Mouse (Mus musculus): ENCODE measurements around the gene Iqcf1. TPM values are rescaled to one million over a fixed set of nuclear protein-coding genes. Genes with fewer than 3 reads are reported as not detected.
A peak's percentile ranks its signal among the peaks of the same experiment; 100 is the strongest.

The Iqcf1 gene
- polyA plus RNA-seq, 1 experiment from 2014 or later = not detected

GRCm38 (mm10) chr9:106519433-106519832, 19.7 kb downstream of the Iqcf1 start:
- Histone ChIP-seq H3K4me3 (ENCODE audit: low read depth, low read length) (no peak overlapping the region), H3K27me3 (ENCODE audit: control insufficient read depth, insufficient read depth, low read length) (no peaks in the 10 kb centered on the region), H3K27ac (replicated peaks) (no peak overlapping the region), H3K4me1 (replicated peaks; ENCODE audit: control insufficient read depth, insufficient read depth) (no peaks in the 10 kb centered on the region), H3K36me3 (ENCODE audit: control insufficient read depth, insufficient read depth, low read length) (no peaks in the 10 kb centered on the region), H3K9me3 (ENCODE audit: control insufficient read depth, low read length) (no peaks in the 10 kb centered on the region), H3K9ac (ENCODE audit: low read length) (no peak overlapping the region), H3K4me2 (replicated peaks; ENCODE audit: low read depth) (no peak overlapping the region)
- 64% methylated on average over 2 of the region's 2 CpGs for WGBS
- TF ChIP-seq EP300 (optimal IDR thresholded peaks at IDR 0.05) (no peak), CTCF (IDR thresholded peaks at IDR 0.05; ENCODE audit: low read depth) (no peak)
- no peak for DNase-seq (ENCODE audit: low spot score)
- ATAC-seq (ENCODE audit: low FRiP score, low TSS enrichment) = no peak

GRCm38 (mm10) chr9:106519909-106520308, 20.1 kb downstream of the Iqcf1 start:
- Histone ChIP-seq H3K4me1 (replicated peaks; ENCODE audit: control insufficient read depth, insufficient read depth) (no peaks in the 10 kb centered on the region), H3K27ac (replicated peaks) (no peak overlapping the region), H3K4me3 (ENCODE audit: low read depth, low read length) (no peak overlapping the region), H3K27me3 (ENCODE audit: control insufficient read depth, insufficient read depth, low read length) (no peaks in the 10 kb centered on the region), H3K9ac (ENCODE audit: low read length) (no peak overlapping the region), H3K9me3 (ENCODE audit: control insufficient read depth, low read length) (no peaks in the 10 kb centered on the region), H3K36me3 (ENCODE audit: control insufficient read depth, insufficient read depth, low read length) (no peaks in the 10 kb centered on the region), H3K4me2 (replicated peaks; ENCODE audit: low read depth) (no peak overlapping the region)
- TF ChIP-seq EP300 (optimal IDR thresholded peaks at IDR 0.05) (no peak), CTCF (IDR thresholded peaks at IDR 0.05; ENCODE audit: low read depth) (no peak)
- DNase-seq (ENCODE audit: low spot score) = no peak
- no peak for ATAC-seq (ENCODE audit: low FRiP score, low TSS enrichment)
- 76% methylated on average over 8 of the region's 8 CpGs for WGBS

GRCm38 (mm10) chr9:106531833-106532232, 32.1 kb downstream of the Iqcf1 start:
- H3K4me2 ChIP-seq (replicated peaks; ENCODE audit: low read depth) = no peak overlapping the region
- no peaks in the 10 kb centered on the region for H3K36me3 ChIP-seq (ENCODE audit: control insufficient read depth, insufficient read depth, low read length)
- no peak for TF ChIP-seq EP300 (optimal IDR thresholded peaks at IDR 0.05)
- peak; percentile 86 for TF ChIP-seq CTCF (IDR thresholded peaks at IDR 0.05; ENCODE audit: low read depth)
- H3K27me3 ChIP-seq (ENCODE audit: control insufficient read depth, insufficient read depth, low read length) = no peaks in the 10 kb centered on the region
- DNase-seq (ENCODE audit: low spot score) (peak; percentile 19), ATAC-seq (ENCODE audit: low FRiP score, low TSS enrichment) (no peak)
- no peaks in the 10 kb centered on the region for H3K4me1 ChIP-seq (replicated peaks; ENCODE audit: control insufficient read depth, insufficient read depth)
- no peak overlapping the region for H3K4me3 ChIP-seq (ENCODE audit: low read depth, low read length)
- no peak overlapping the region for H3K9ac ChIP-seq (ENCODE audit: low read length)
- WGBS = 25% methylated on average over 3 of the region's 3 CpGs
- no peaks in the 10 kb centered on the region for H3K9me3 ChIP-seq (ENCODE audit: control insufficient read depth, low read length)
- no peak overlapping the region for H3K27ac ChIP-seq (replicated peaks)

- H3K36me3 ChIP-seq (ENCODE audit: control insufficient read depth, insufficient read depth, low read length) = no peaks in the 10 kb centered on the region
- DNase-seq (ENCODE audit: low spot score) (no peak), ATAC-seq (ENCODE audit: low FRiP score, low TSS enrichment) (no peak)
- TF ChIP-seq CTCF (IDR thresholded peaks at IDR 0.05; ENCODE audit: low read depth) (no peak), EP300 (optimal IDR thresholded peaks at IDR 0.05) (no peak)
- H3K4me2 ChIP-seq (replicated peaks; ENCODE audit: low read depth) = no peak overlapping the region
- H3K4me3 ChIP-seq (ENCODE audit: low read depth, low read length) = no peak overlapping the region
- no peak overlapping the region for H3K27ac ChIP-seq (replicated peaks)
- no peak overlapping the region for H3K9ac ChIP-seq (ENCODE audit: low read length)
- 85% methylated on average over 7 of the region's 7 CpGs for WGBS
- H3K27me3 ChIP-seq (ENCODE audit: control insufficient read depth, insufficient read depth, low read length) = no peaks in the 10 kb centered on the region
- H3K9me3 ChIP-seq (ENCODE audit: control insufficient read depth, low read length) = no peaks in the 10 kb centered on the region
- H3K4me1 ChIP-seq (replicated peaks; ENCODE audit: control insufficient read depth, insufficient read depth) = no peaks in the 10 kb centered on the region
Observed at GRCm38 (mm10) chr9:106534296-106534695, 34.5 kb downstream of the Iqcf1 start.

- ATAC-seq (ENCODE audit: low FRiP score, low TSS enrichment) (no peak), DNase-seq (ENCODE audit: low spot score) (no peak)
- Histone ChIP-seq H3K27me3 (ENCODE audit: control insufficient read depth, insufficient read depth, low read length) (no peaks in the 10 kb centered on the region), H3K27ac (replicated peaks) (no peak overlapping the region), H3K4me3 (ENCODE audit: low read depth, low read length) (no peak overlapping the region), H3K4me1 (replicated peaks; ENCODE audit: control insufficient read depth, insufficient read depth) (no peaks in the 10 kb centered on the region), H3K36me3 (ENCODE audit: control insufficient read depth, insufficient read depth, low read length) (no peaks in the 10 kb centered on the region), H3K4me2 (replicated peaks; ENCODE audit: low read depth) (no peak overlapping the region), H3K9me3 (ENCODE audit: control insufficient read depth, low read length) (no peaks in the 10 kb centered on the region), H3K9ac (ENCODE audit: low read length) (no peak overlapping the region)
- TF ChIP-seq EP300 (optimal IDR thresholded peaks at IDR 0.05) (no peak), CTCF (IDR thresholded peaks at IDR 0.05; ENCODE audit: low read depth) (no peak)
- WGBS = 88% methylated on average over 11 of the region's 11 CpGs
Observed at GRCm38 (mm10) chr9:106534975-106535374, 35.2 kb downstream of the Iqcf1 start.

Other genes with a start within 250 kb of the Iqcf1 start
- 13.0 and 13.3 TPM in 2 replicates for gene Poc1a, start 218.9 kb upstream of the Iqcf1 start, polyA plus RNA-seq (2015; fragmentation: Nextera tagmentation; extraction: Ambion mirVana)
- 12.3 and 12.7 TPM in 2 replicates for gene Dusp7, start 131.3 kb upstream of the Iqcf1 start, polyA plus RNA-seq (2015; fragmentation: Nextera tagmentation; extraction: Ambion mirVana)
- gene Rpl29, start 70.5 kb upstream of the Iqcf1 start, polyA plus RNA-seq (2015; fragmentation: Nextera tagmentation; extraction: Ambion mirVana) = 810 and 847 TPM in 2 replicates
- 20.7 and 23.9 TPM in 2 replicates for gene Acy1, start 61.6 kb upstream of the Iqcf1 start, polyA plus RNA-seq (2015; fragmentation: Nextera tagmentation; extraction: Ambion mirVana)
- gene Abhd14b, start 52.5 kb upstream of the Iqcf1 start, polyA plus RNA-seq (2015; fragmentation: Nextera tagmentation; extraction: Ambion mirVana) = 39.0 and 46.0 TPM in 2 replicates
- 23.1 and 23.2 TPM in 2 replicates for gene Abhd14a, start 52.3 kb upstream of the Iqcf1 start, polyA plus RNA-seq (2015; fragmentation: Nextera tagmentation; extraction: Ambion mirVana)
- gene Pcbp4, start 46.7 kb upstream of the Iqcf1 start, polyA plus RNA-seq (2015; fragmentation: Nextera tagmentation; extraction: Ambion mirVana) = 16.8 and 20.3 TPM in 2 replicates
- gene Gpr62, start 34.0 kb upstream of the Iqcf1 start, polyA plus RNA-seq (2015; fragmentation: Nextera tagmentation; extraction: Ambion mirVana) = 0.15 and 0.23 TPM in 2 replicates
- gene Rrp9, start 24.0 kb upstream of the Iqcf1 start, polyA plus RNA-seq (2015; fragmentation: Nextera tagmentation; extraction: Ambion mirVana) = 22.4 and 23.3 TPM in 2 replicates
- gene Parp3, start 23.0 kb upstream of the Iqcf1 start, polyA plus RNA-seq (2015; fragmentation: Nextera tagmentation; extraction: Ambion mirVana) = 5.8 TPM in 2 replicates
- gene Iqcf5, start 14.6 kb downstream of the Iqcf1 start, polyA plus RNA-seq (2015; fragmentation: Nextera tagmentation; extraction: Ambion mirVana) = not detected in 2 replicates
- not detected in 2 replicates for gene Iqcf3, start 61.7 kb downstream of the Iqcf1 start, polyA plus RNA-seq (2015; fragmentation: Nextera tagmentation; extraction: Ambion mirVana)
- gene Iqcf4, start 71.0 kb downstream of the Iqcf1 start, polyA plus RNA-seq (2015; fragmentation: Nextera tagmentation; extraction: Ambion mirVana) = not detected in 2 replicates
- gene Iqcf6, start 126.6 kb downstream of the Iqcf1 start, polyA plus RNA-seq (2015; fragmentation: Nextera tagmentation; extraction: Ambion mirVana) = not detected in 2 replicates
- gene Grm2, start 156.1 kb downstream of the Iqcf1 start, polyA plus RNA-seq (2015; fragmentation: Nextera tagmentation; extraction: Ambion mirVana) = 0.11 TPM in 1 of 2 replicates, not detected in the other
- gene Tex264, start 186.0 kb downstream of the Iqcf1 start, polyA plus RNA-seq (2015; fragmentation: Nextera tagmentation; extraction: Ambion mirVana) = 79.7 and 87.8 TPM in 2 replicates